Mouse (Mus musculus): Measurements from ENCODE around the gene Myo1d. TPM values are rescaled to one million over a fixed set of nuclear protein-coding genes. Genes with fewer than 3 reads are reported as not detected.

The Myo1d gene
- polyA plus RNA-seq, 1 experiment = 16.9 TPM

- H3K27ac ChIP-seq (ENCODE audit: insufficient read depth, low read length) = no peak overlapping the region
- no peaks in the 10 kb centered on the region for H3K4me1 ChIP-seq (ENCODE audit: control insufficient read depth, insufficient read depth, low read length)
- TF ChIP-seq POLR2A (IDR thresholded peaks at IDR 0.05; ENCODE audit: borderline replicate concordance, insufficient read depth, low read length) = no peak
- TF ChIP-seq CTCF (IDR thresholded peaks at IDR 0.05; ENCODE audit: borderline replicate concordance, insufficient read depth, low read depth, low read length) = no peak
- no peak overlapping the region for H3K4me3 ChIP-seq (replicated peaks; ENCODE audit: insufficient read depth, low read depth, low read length)
- H3K27me3 ChIP-seq (ENCODE audit: control insufficient read depth, insufficient read depth, low read length) = no peaks in the 10 kb centered on the region
- DNase-seq = no peak
- WGBS = 72% methylated on average over 3 of the region's 3 CpGs
Observed at GRCm38 (mm10) chr11:80791677-80792432, 12.0 kb upstream of the Myo1d start.

- WGBS = 65% methylated on average over 3 of the region's 3 CpGs
- no peak overlapping the region for H3K4me3 ChIP-seq (replicated peaks; ENCODE audit: insufficient read depth, low read depth, low read length)
- TF ChIP-seq CTCF (IDR thresholded peaks at IDR 0.05; ENCODE audit: borderline replicate concordance, insufficient read depth, low read depth, low read length) = no peak
- no peak for TF ChIP-seq POLR2A (IDR thresholded peaks at IDR 0.05; ENCODE audit: borderline replicate concordance, insufficient read depth, low read length)
- no peak overlapping the region for H3K27ac ChIP-seq (ENCODE audit: insufficient read depth, low read length)
- no peaks in the 10 kb centered on the region for H3K27me3 ChIP-seq (ENCODE audit: control insufficient read depth, insufficient read depth, low read length)
- H3K4me1 ChIP-seq (ENCODE audit: control insufficient read depth, insufficient read depth, low read length) = no peaks in the 10 kb centered on the region
- no peak for DNase-seq
Observed at GRCm38 (mm10) chr11:80790413-80790812, 10.6 kb upstream of the Myo1d start.

- no peak overlapping the region for H3K27ac ChIP-seq (ENCODE audit: insufficient read depth, low read length)
- no peaks in the 10 kb centered on the region for H3K27me3 ChIP-seq (ENCODE audit: control insufficient read depth, insufficient read depth, low read length)
- H3K4me3 ChIP-seq (replicated peaks; ENCODE audit: insufficient read depth, low read depth, low read length) = no peak overlapping the region
- TF ChIP-seq POLR2A (IDR thresholded peaks at IDR 0.05; ENCODE audit: borderline replicate concordance, insufficient read depth, low read length) (no peak), CTCF (IDR thresholded peaks at IDR 0.05; ENCODE audit: borderline replicate concordance, insufficient read depth, low read depth, low read length) (no peak)
- WGBS = 78% methylated on average over 7 of the region's 7 CpGs
- no peaks in the 10 kb centered on the region for H3K4me1 ChIP-seq (ENCODE audit: control insufficient read depth, insufficient read depth, low read length)
- no peak for DNase-seq
Observed at GRCm38 (mm10) chr11:80789647-80790240, 9.9 kb upstream of the Myo1d start.

GRCm38 (mm10) chr11:80785672-80786071, 5.8 kb upstream of the Myo1d start:
- Histone ChIP-seq H3K27ac (ENCODE audit: insufficient read depth, low read length) (no peak overlapping the region), H3K4me1 (ENCODE audit: control insufficient read depth, insufficient read depth, low read length) (no peaks in the 10 kb centered on the region), H3K4me3 (replicated peaks; ENCODE audit: insufficient read depth, low read depth, low read length) (no peak overlapping the region), H3K27me3 (ENCODE audit: control insufficient read depth, insufficient read depth, low read length) (no peaks in the 10 kb centered on the region)
- 88% methylated on average over 5 of the region's 5 CpGs for WGBS
- TF ChIP-seq CTCF (IDR thresholded peaks at IDR 0.05; ENCODE audit: borderline replicate concordance, insufficient read depth, low read depth, low read length) = no peak
- no peak for TF ChIP-seq POLR2A (IDR thresholded peaks at IDR 0.05; ENCODE audit: borderline replicate concordance, insufficient read depth, low read length)
- DNase-seq = no peak

GRCm38 (mm10) chr11:80784294-80784743, 4.5 kb upstream of the Myo1d start:
- 92% methylated on average over 3 of the region's 3 CpGs for WGBS

GRCm38 (mm10) chr11:80783460-80783859, 3.6 kb upstream of the Myo1d start:
- Histone ChIP-seq H3K4me3 (replicated peaks; ENCODE audit: insufficient read depth, low read depth, low read length) (no peak overlapping the region), H3K4me1 (ENCODE audit: control insufficient read depth, insufficient read depth, low read length) (0 out of 2 replicates have a peak, but pooled peaks cover 3% of the 10 kb centered on the region), H3K27ac (ENCODE audit: insufficient read depth, low read length) (no peak overlapping the region), H3K27me3 (ENCODE audit: control insufficient read depth, insufficient read depth, low read length) (no peaks in the 10 kb centered on the region)
- 90% methylated on average over 7 of the region's 7 CpGs for WGBS
- no peak for DNase-seq
- TF ChIP-seq CTCF (IDR thresholded peaks at IDR 0.05; ENCODE audit: borderline replicate concordance, insufficient read depth, low read depth, low read length) (no peak), POLR2A (IDR thresholded peaks at IDR 0.05; ENCODE audit: borderline replicate concordance, insufficient read depth, low read length) (no peak)

More at GRCm38 (mm10) chr11:80784294-80784743, 4.5 kb upstream of the Myo1d start:
- Histone ChIP-seq H3K27ac (ENCODE audit: insufficient read depth, low read length) (no peak overlapping the region), H3K27me3 (ENCODE audit: control insufficient read depth, insufficient read depth, low read length) (no peaks in the 10 kb centered on the region), H3K4me3 (replicated peaks; ENCODE audit: insufficient read depth, low read depth, low read length) (no peak overlapping the region), H3K4me1 (ENCODE audit: control insufficient read depth, insufficient read depth, low read length) (0 out of 2 replicates have a peak, but pooled peaks cover under 1% of the 10 kb centered on the region)
- TF ChIP-seq POLR2A (IDR thresholded peaks at IDR 0.05; ENCODE audit: borderline replicate concordance, insufficient read depth, low read length) (no peak), CTCF (IDR thresholded peaks at IDR 0.05; ENCODE audit: borderline replicate concordance, insufficient read depth, low read depth, low read length) (no peak)
- no peak for DNase-seq

- WGBS = 40% methylated on average over 2 of the region's 2 CpGs
- no peak for DNase-seq
- 0 out of 2 replicates have a peak, but pooled peaks cover 3% of the 10 kb centered on the region for H3K4me1 ChIP-seq (ENCODE audit: control insufficient read depth, insufficient read depth, low read length)
- no peak overlapping the region for H3K4me3 ChIP-seq (replicated peaks; ENCODE audit: insufficient read depth, low read depth, low read length)
- TF ChIP-seq POLR2A (IDR thresholded peaks at IDR 0.05; ENCODE audit: borderline replicate concordance, insufficient read depth, low read length) = no peak
- TF ChIP-seq CTCF (IDR thresholded peaks at IDR 0.05; ENCODE audit: borderline replicate concordance, insufficient read depth, low read depth, low read length) = no peak
- no peaks in the 10 kb centered on the region for H3K27me3 ChIP-seq (ENCODE audit: control insufficient read depth, insufficient read depth, low read length)
- H3K27ac ChIP-seq (ENCODE audit: insufficient read depth, low read length) = no peak overlapping the region
Observed at GRCm38 (mm10) chr11:80781535-80781934, 1.7 kb upstream of the Myo1d start.

Measured in cerebellum, adult 2 months (tissue).